7 mouse cellular contexts compared by ENCODE assay signal in the genomic region with DNA sequence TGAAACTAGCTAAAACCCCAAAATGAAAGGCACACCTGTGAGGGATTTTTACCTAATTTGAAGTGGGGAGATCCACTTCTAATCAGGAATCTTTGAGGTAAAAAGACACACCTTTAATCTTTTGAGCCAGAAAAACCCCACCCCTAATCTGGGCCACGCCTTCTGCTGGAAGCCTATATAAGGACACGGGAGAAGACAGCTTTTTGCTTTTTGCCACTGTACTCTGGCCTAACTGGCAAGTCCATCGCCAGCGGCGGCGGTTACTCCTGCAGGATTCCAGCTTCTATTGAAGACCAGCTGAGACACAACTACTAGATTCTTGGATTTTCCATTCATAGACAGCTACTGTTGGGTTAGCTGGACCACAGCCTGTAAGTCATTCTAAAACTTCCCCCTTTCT. TPM values are rescaled to one million over a fixed set of nuclear protein-coding genes. Genes with fewer than 3 reads are reported as not detected.
DNase-seq lines count a peak whose midpoint lies in the region; ATAC-seq lines count a peak whose summit lies in the region.

A gene (plus strand): TSS at position 213 of the 400 bp plus-strand sequence.

- no peak for ATAC-seq in forebrain, embryonic 16.5 days
- ATAC-seq in liver, embryonic 13.5 days (ENCODE audit: low read depth) = no peak

- H3K9ac ChIP-seq in forebrain, embryonic 16.5 days (replicated peaks; ENCODE audit: low read depth, low read length) = peak within 1 kb of the TSS; percentile 99
- H3K9ac ChIP-seq in liver, embryonic 13.5 days = peak within 1 kb of the TSS; percentile 78

- no peaks in the 10 kb centered on the region for H3K36me3 ChIP-seq in forebrain, embryonic 16.5 days (ENCODE audit: control insufficient read depth, insufficient read depth)
- no peaks in the 10 kb centered on the region for H3K36me3 ChIP-seq in liver, embryonic 13.5 days

- H3K4me1 ChIP-seq in forebrain, embryonic 16.5 days (replicated peaks; ENCODE audit: control insufficient read depth, insufficient read depth, low read length) = peaks cover 25% of the 10 kb centered on the region
- peaks cover 16% of the 10 kb centered on the region for H3K4me1 ChIP-seq in liver, embryonic 13.5 days (replicated peaks)

- no peak for DNase-seq in urinary bladder, adult 2 months (ENCODE audit: low spot score)
- DNase-seq in urinary bladder, postnatal 4 days (ENCODE audit: low spot score in 2 of 2) = no peak
- DNase-seq in kidney, adult 18-20 months = peak; percentile 70
- no peak for DNase-seq in liver, embryonic 13.5 days
- no peak for DNase-seq in right cerebral cortex, adult 2 months (ENCODE audit: low spot score in 2 of 2)
- no peak for DNase-seq in yolk sac, embryonic 10.5 days (ENCODE audit: low spot score)

- peak within 1 kb of the TSS; percentile 86 for H3K4me3 ChIP-seq in forebrain, embryonic 16.5 days (replicated peaks; ENCODE audit: low read length)
- H3K4me3 ChIP-seq in liver, embryonic 13.5 days (replicated peaks) = peak within 1 kb of the TSS; percentile 67

- H3K4me2 ChIP-seq in forebrain, embryonic 16.5 days (ENCODE audit: low read length) = peak within 1 kb of the TSS; percentile 92
- H3K4me2 ChIP-seq in liver, embryonic 13.5 days = peak within 1 kb of the TSS; percentile 78

- H3K27ac ChIP-seq in forebrain, embryonic 16.5 days (ENCODE audit: low read length) = peak within 1 kb of the TSS; percentile 93
- H3K27ac ChIP-seq in liver, embryonic 13.5 days = peak within 1 kb of the TSS; percentile 87; the same call in 1 of the 2 replicates

- WGBS in forebrain, embryonic 16.5 days = 90% methylated on average over 6 of the region's 6 CpGs
- 73% methylated on average over 6 of the region's 6 CpGs for WGBS in liver, embryonic 13.5 days (ENCODE audit: insufficient replicate concordance)

- no peaks in the 10 kb centered on the region for H3K9me3 ChIP-seq in forebrain, embryonic 16.5 days (ENCODE audit: control insufficient read depth, low read length)
- no peaks in the 10 kb centered on the region for H3K9me3 ChIP-seq in liver, embryonic 13.5 days (replicated peaks)

- no peaks in the 10 kb centered on the region for H3K27me3 ChIP-seq in forebrain, embryonic 16.5 days (replicated peaks; ENCODE audit: control insufficient read depth, insufficient read depth, low read length)
- H3K27me3 ChIP-seq in liver, embryonic 13.5 days = peaks cover 19% of the 10 kb centered on the region

RNA-seq across cellular contexts. Expression of the gene that starts here (rescaled TPM):
- 27.0 and 30.4 TPM in 2 replicates for polyA plus RNA-seq in urinary bladder, adult 2 months (2012; rRNA removed)
- polyA plus RNA-seq in forebrain, embryonic 16.5 days (2015; fragmentation: Nextera tagmentation; extraction: Ambion mirVana) = 35.5 and 39.0 TPM in 2 replicates
- 7.1 and 8.0 TPM in 2 replicates for polyA plus RNA-seq in liver, embryonic 13.5 days (2015; fragmentation: Nextera tagmentation; extraction: Ambion mirVana)
